Mouse (Mus musculus): ENCODE data around the gene Nr5a2.

GRCm38 (mm10) chr1:136888704-136889103, 71.5 kb downstream of the Nr5a2 start:
- TF ChIP-seq POLR2A (IDR thresholded peaks at IDR 0.05; ENCODE audit: extremely low read depth, insufficient read depth, low read length) (no peak), CTCF (IDR thresholded peaks at IDR 0.05; ENCODE audit: extremely low read depth, insufficient read depth, low read length) (no peak)
